Mouse (Mus musculus): Measurements from ENCODE around the gene Kcnk4.

The Kcnk4 gene

DNA sequence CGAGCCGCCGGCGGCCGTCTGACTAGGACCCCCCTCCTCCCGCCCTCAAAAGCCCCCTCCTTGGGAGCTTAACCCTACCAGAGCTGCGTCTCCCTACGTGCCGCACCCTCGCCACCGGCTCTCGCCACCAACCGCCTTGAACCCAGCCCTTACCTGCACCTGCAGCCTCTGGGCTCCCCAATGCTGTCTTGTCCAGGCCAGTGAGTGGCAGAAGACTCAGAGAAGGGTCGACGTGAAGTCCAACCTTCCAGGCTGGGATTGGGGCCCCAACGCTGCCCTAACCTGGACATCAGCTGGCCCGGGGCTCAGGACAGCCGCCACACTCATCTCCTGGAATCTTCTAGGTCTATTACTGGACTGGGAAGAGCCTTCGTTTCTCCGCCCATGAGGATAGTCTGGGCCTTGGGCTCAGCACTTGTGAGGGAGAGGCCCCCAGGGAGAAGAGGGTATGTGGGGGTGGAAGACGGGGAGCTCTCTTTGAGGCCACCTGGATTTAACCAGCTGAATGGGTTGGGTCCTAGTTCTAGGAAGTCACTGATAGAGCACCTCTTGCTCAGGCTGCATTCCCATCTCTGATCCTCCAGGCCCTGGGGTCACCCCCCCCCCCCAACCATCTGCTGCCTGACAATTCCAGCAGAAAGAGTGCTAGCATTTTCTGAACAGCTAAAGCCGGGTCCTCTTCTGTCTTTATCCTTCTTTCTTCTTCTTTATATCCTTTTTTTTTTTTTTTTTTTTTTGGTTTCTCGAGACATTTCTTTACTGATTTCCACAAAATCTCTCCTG lies at the start of gene Kcnk4:
TSS of gene Kcnk4 (minus strand) at position 321 of the 783 bp plus-strand sequence.
- no peak for DNase-seq (ENCODE audit: low spot score)

DNA sequence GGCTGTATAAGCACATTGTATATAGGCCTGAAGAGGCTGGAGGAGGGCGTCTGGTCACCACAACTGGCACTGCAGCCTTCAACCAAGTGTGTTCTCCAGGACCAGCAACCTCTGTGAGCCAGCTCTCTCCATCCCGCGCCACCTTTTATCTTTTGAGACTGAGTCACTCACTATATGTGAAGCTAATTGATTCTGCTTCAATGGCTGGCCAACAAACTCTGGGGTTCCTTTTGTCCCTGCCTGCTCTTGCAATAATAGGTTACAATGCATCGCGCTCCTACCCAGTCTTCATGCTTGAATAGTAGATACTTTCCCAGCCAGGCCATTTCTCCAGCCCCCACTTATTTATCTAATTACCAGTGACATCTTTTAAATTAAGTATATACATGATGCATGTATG lies 49.3 kb upstream of the Kcnk4 start:
- DNase-seq (ENCODE audit: low spot score) = peak; percentile 26

DNA sequence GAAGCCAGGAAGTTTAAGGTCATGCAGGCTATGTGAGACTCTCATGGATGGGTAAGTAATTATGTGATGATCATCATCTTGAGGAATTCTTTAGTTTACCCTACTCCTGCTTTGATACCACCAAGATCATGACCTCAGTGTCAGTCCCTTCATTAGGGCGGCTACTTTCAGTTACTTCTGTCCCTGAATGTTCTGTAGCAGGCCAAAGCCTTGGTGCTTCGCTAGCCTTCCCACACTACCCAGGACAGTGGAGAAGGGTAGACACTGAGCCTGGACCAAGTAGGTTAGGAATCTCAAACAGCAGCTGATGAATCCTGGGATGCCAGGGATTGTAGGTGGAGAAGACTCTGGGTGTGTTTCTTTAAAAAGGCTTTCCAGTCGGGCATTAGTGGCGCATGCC lies 47.1 kb upstream of the Kcnk4 start:
- DNase-seq (ENCODE audit: low spot score) = no peak

DNA sequence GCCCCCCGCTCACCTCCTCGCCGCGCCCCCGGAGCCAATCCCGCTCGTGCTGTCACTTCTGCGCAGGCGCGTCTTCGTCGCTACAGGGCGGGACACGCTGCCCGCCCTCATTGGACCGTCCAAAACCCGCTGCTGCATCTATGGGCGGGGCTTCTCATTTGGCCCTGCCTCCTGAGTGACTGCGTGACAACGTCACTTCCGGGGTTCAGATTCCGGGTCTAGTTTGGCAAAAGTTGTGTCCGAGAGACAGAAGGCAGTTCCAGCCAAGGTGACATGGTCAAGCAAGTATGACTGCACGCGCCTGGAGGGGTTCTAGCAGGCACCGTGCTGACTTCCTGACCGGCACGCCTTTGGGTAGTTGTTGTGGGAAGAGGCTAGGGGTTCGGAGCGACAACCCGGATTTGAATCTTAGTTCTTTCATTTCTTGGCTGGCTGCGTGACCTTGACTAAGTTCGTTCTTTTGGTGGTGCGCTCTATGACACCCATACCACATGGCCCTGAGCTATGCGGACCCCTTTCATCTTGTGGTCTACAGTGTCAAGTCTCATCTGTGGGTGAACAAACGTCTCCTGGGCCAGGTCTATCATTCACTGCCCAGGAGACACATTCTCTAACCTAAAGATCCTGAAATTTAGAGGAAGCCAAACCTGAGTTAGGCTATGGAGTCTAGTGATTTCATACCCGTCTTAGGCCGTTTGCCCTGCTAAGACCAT lies 46.2 kb upstream of the Kcnk4 start, which contains the start of gene Fkbp2:
TSS of gene Fkbp2 (minus strand) at position 121 of the 713 bp plus-strand sequence.
- DNase-seq (ENCODE audit: low spot score) = peak; percentile 100

DNA sequence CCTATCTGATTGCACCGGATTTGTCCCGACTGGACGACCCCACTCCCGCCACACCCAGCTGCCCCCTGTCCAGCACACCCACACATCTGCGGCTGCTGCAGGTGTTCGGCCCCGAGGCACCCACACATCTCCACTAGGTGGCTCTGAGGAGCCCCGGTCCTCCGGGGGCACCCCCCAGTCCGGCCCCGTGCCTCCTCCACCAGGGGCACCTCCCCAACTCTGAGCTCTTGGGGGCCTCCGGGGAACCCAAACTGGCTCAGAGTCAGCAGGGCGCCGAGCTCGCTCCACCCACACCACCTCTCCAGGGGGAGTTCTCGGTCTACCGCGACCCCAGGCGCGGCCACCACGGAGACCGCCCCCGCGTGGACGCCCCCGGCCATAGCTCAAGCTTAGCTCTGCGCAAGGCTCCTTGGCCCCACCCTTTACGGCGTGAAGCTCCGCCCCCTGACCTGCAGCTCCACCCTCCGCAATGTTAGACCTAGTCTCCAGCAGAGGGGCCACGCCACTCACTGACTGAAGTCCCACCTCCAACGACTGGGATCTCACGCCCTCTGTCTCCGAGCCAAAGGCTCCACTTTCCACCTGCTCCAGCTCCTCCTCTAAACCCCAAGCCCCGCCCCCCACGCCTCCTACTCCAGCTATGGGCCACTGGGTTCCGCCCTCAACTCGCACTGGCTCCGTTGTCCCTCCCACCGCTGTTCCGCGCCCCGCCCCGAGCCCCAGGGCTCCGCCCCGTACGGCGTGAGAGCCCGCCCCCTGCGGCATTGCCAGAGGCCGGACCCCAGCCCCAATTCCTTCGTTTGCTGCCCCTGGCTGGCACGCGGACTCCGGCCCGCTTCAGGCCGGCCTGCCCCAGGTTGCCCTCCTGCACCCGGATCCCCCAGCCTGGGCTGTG lies 45.4 kb upstream of the Kcnk4 start:
- DNase-seq (ENCODE audit: low spot score) = peak; percentile 100

DNA sequence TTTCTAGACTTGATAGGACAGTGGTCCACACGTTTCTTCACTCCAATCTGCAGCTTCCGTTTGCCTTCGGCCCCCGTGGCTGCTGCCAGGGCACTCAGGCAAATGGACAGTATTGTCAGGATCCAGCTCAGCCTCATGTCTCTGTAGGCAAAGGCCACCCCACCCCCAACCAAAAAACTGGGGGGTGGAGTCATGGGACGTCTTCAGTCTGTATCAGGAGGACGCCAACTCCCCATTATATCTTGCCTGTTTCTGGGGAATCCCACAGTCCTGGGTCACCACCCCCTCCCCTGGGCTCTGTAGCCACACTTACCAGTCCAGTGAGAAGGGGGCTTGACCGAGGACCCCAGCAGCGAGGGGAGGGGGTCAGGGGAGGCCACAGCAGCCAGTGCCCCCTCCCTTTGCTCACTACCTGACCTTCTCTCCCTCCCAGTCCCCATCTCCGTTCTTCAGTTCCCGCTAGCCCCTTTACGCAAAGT lies 44.7 kb upstream of the Kcnk4 start:
- DNase-seq (ENCODE audit: low spot score) = peak; percentile 44

DNA sequence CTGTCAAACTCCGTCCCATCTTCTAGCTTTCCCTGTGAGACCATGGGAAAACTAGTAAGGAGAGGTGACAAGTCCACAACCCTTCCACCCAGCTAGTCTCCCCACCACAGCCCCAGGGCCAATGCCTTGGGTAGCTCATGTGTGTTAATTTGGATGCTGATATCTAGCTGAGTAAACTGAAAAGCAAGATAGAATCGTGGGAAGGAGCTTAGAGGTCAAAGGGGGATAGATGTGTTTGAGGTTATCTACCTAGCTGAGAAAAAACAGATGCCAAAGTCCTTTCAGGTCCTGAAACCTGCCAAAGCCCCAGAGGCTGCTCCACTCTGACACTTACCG lies 44.3 kb upstream of the Kcnk4 start:
- no peak for DNase-seq (ENCODE audit: low spot score)

DNA sequence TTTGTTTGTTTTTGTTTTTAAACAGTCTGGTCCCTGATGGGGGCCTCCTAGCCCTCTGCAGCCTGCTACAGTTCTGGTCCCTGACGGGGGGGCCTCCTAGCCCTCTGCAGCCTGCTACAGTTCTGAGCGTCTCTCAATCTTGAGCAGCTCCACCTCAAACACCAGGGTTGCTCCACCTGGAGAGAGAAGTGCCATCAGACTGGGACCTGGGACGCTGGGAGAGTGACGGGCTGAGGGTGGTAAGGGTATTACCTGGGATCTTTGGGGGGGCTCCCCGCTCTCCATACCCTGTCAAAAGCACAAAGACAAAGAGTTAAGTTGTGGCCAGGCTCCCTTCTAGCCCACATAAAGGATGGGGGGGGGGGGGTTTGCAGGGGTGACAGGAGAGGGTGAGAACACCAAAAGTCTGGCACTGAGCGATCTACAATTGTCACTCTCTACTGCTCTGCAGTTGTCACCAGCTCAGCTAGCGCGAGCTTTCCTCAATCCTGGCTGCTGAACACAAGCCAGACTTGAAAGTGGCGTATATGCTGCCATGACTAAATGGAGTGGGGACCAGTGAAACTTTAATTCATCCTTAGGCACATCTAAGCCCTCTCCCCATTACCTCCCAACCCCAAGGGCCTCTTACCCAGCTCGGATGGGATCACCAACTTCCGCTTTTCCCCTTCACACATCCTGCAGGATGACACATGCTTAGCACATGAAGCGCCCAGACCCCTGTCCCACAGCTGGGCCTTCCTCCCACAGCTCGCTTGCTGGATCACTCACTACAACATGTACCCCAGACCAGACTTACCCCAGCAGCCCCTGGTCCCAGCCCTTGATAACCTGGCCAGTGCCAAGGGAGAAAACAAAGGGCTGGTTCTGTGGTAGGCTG lies 43.7 kb upstream of the Kcnk4 start:
- no peak for DNase-seq (ENCODE audit: low spot score)

DNA sequence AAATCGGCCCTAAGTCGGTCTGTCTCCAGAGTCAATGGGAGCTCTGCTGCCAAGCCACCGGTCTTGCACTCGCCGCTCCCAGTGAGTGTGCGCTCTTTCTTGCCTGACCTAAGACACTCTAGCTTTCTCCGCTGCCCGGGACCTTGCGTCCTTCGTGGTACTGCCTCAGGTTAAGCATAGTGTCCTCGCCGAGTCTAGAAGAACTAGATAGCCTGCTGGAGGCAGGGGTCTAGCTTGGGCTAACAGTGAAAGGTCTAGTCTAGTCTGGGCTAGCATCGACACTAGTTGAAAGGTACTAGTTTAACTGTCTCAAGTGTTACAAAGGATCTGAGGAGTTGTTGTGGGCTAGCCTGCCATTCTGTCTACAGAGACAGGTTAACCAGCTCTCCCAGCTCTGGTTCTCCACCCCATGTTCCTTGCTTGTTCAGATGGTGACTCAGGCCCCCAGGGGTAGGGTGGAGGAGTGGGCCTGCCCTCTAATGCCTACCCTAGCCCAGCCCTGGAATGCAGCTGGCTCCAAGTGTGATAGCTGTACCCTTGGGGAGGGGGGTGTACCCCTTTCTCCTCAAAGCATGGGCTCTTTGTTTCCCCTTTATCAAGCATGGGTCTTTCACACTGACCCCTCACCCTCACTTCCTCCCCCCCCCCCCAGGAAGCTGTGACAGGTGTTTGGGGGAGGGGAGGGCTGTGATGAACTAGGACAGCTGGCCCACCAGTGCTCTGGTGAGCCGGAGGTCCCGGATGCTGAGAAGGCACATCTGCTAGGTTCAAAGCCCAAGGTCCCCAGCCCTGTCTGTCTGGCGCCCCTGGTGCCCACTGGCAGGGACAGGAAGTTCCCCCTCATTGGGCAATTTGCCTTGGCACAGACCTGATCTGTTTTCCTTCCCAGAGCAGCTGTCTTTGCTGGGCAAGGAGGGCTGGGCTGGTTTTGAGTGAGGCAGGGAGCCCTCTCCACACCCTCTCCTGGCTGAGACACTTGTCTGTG lies 41.5 kb upstream of the Kcnk4 start, which contains the start of gene Plcb3:
TSS of gene Plcb3 (minus strand) at position 934 of the 985 bp plus-strand sequence.
- peak; percentile 81 for DNase-seq (ENCODE audit: low spot score)

DNA sequence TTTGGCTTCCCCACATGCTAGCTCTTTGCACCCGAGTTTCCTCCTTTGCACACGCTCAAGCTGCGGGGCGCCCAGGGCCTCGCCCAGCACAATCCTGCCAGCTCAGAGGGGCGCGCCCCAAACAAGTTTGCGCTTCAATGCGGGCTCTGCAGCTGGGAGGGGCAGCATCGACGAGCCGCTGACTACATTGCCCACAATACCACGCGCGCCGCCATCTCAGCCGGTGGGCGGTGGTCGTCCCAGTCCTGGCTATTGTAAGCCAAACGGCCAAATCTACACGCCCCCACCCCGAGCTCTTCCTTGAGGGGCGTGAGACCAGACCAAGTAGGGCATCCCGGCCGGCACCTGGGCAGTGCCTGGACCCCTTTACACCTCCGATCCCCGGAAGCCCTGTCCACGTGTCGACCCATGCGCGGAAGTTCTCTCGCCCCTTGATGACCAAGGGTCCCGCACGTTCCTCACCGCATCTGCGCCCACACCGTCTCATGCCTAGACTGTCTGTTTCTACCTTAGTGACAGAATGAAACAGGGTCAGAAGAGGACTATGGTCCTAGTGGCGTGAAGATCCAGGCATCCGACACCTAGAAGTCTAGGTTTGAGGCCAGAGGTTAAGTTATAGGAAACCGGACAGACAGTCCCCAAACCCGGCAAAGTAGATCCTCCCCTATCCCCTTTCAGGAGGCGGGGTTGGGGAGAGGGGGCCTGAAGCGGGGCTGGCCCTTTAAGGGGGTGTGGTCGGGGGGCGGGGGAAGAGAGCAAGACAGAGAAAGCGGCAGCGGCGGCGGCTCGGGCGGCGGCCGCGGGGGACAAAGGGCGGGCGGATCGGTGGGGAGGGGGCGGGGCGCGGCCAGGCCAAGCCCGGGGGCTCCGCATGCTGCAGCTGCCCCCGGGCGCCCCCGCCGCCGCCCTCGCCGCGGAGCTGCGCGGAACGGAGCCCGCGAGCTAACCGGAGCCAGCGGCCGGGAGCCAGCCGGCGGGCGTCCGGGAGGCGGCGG lies 40.2 kb upstream of the Kcnk4 start, which contains the start of gene Ppp1r14b:
TSS of gene Ppp1r14b (plus strand) at position 758 of the 995 bp plus-strand sequence.
- peak; percentile 96 for DNase-seq (ENCODE audit: low spot score)

DNA sequence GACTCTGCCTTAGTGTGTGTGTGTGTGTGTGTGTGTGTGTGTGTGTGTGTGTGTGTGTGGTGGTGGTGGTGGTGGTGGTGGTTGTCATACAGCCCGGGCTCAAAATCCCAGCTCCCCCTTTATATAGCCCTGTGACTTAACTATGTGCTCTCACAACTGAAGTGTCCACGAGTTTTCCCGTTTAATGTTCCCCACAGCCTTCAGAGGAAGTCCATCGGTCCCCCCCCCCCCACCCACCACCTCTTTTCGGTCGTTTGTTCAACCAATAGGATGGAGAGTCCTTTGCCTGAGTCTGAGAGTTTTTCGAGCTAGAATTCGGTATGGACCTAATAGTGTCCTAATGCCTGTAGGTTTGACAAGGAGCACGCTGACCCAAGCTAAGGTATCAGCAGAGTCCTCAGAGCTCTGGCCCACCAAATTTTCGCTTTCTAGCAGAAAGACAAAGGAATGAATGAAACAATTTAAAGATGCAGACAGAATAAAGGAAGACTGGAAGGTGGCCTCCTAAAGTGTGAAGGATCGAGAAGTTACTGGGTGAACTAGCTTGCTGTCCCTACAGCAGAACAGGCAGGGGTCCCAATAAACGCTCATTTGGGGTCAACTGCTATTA lies 39.4 kb upstream of the Kcnk4 start:
- DNase-seq (ENCODE audit: low spot score) = peak; percentile 22

DNA sequence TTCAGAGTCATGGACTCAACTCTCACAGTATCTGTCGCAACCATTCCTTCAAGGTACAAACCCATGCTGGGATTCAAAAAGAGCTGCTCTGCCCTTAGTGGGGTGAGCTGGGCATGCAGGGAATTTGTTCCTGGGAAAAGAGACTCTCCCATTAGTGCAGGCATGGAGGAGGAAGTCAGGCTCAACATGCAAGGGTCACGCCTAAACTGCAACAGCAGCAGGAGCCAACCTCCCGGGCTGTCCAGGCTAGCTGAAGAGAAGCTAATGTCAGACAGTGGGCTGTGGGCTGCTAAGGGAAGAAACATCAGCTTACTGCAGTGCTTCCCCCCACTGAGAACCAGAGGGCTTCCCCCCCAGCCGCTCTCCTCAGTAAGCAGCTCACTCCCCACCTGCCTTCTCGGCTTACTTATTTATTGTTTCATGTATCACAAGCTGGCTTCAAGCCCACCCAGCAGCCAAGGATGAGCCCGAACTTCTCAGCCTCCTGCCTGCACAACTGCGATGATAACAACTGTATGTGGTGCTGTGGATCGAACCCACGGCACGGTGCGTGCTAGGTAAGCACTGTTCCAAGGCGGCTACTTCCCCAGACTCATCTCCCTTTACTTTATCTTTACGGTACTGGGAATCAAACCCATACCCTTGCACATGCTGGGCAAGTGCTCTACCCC lies 38.1 kb upstream of the Kcnk4 start:
- no peak for DNase-seq (ENCODE audit: low spot score)

DNA sequence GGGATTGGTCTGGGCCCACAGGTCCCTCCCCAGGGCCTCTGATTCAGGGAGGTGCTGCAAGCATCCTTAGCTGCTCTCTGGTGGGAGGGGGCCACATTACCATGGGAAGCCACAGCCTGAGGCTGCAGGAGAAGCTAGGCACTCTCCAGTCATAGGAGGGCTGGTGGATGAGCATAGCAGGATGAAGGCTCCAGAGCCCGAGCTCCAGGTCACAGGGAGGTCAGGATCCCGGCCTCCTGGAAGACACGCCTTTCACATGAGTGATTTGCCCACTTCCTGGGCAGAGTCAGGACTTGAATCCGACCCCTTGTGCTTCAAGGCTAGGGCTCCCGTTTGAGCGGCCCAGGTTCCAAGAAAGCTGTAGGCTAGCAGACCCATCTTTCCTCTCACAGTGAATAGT lies 37.3 kb upstream of the Kcnk4 start:
- DNase-seq (ENCODE audit: low spot score) = peak; percentile 36

DNA sequence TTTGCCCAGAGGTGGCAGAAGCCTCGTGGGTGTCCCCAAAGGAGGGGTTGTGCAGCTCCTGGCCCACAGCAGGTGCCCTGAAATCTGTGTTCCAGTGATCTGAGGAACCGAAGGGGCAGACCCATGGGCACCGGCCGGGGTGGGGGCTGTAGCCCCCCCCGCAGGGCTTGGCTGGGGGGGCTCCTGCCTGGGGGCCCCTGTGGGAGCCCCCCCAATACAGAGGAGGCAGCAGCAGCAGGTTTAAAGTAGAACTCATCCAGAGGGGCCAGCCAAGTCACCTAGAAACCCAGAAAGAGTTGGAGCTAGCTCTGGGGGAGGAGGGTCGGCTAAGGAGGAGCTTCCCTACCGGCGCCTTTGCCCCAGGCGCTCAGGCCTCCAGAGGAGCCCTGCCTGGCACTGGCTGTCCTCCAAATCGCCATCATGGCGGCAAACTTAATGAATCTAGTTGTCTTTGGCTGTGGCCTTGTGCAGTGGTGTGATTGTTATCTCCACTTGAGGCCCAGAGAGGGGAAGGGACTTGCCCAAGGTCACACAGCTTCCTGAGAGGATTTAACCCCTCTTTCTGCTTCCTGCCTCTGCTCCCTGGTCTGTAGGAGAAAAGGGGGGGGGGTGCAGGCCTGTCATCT lies 36.3 kb upstream of the Kcnk4 start:
- DNase-seq (ENCODE audit: low spot score) = peak; percentile 10

DNA sequence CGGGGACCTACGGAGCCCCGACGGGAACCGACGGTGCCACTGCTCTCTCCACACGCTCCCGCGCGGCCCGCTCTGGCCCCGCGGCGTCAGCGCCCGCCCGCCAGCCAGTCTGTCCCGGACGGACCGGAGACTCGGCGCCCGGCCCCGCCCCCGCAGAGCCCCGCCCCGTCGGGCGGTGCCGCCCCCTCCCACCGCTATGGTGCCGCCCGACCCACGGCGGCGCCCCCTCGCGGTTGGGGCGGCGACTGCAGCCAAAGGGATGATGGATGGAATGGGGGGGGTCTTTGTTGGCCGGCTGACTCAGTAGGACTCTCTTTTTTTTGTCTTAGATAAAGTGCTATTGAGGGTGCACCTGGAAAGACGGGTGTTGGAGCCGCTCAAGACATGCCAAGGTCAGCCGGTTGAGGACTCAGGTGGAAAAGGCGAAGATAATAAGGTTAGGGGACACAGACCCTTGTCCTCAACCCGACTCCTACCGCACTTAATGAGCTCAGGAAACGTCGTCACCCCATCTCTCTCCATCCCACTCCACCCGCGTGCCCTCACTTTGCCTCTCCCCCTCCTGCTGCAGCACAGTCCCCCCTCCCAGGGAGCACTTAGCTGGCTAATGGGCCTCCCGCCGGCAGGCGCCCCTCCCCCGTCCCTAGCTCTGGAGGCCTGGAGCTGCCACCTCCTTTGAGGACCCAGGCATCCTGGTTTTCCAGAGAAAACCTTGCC lies 35.5 kb upstream of the Kcnk4 start:
- peak; percentile 69 for DNase-seq (ENCODE audit: low spot score)

DNA sequence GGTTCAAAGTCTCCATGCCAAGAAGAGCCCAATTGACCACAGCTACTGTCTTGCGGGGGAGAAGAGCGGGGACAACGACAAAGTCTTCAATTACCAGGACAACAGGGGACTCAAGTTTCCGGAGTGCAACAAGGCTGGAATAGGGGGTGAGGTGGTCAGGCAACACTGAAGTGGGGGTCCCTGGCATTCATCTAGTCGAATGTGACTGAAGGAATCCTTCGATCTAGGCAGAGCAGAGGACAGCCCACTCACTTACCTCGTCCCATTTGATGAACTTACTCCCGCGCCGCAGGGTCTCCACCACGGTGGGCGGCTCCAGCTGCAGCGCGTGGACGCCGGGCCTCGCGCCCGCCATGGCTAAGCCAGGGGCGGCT lies 35.0 kb upstream of the Kcnk4 start:
- no peak for DNase-seq (ENCODE audit: low spot score)

All from embryo, embryonic 10.5 days (tissue).